Mouse (Mus musculus) megakaryocyte progenitor cell, adult 5-6 weeks (primary cell): ENCODE results near the gene Klf15. TPM values are rescaled to one million over a fixed set of nuclear protein-coding genes. Genes with fewer than 3 reads are reported as not detected.

Experiments used
- ATAC-seq: replicated peaks from 2 replicates; pipeline ENCODE4 v1.8.0; 2016; ENCODE audit warnings: mild to moderate bottlenecking, moderate TSS enrichment, inconsistent platforms; ENCODE audit not compliant: poor library complexity
- total RNA-seq, 2 experiments: library from RNA; stranded (forward) in 1 of 2; stranded (reverse) in 1 of 2; fragments of 157-497, 149-512 nt in 1 of 2; fragments of 200-1000 nt in 1 of 2; gene quantifications; 2 replicates each; pipeline versions ENCODE4 v1.2.3 to v1.2.4; 2015 to 2017

The Klf15 gene
- total RNA-seq, 2 experiments from 2014 or later, result 0.22 TPM; not detected in 1

- ATAC-seq, result peak; percentile 40
Measured at GRCm38 (mm10) chr6:90463228-90463862, 969 bp downstream of the Klf15 start.

GRCm38 (mm10) chr6:90463890-90464421, 1.6 kb downstream of the Klf15 start:
- ATAC-seq, result no peak

GRCm38 (mm10) chr6:90465028-90465640, 2.8 kb downstream of the Klf15 start:
- no peak for ATAC-seq

GRCm38 (mm10) chr6:90466079-90466478, 3.7 kb downstream of the Klf15 start:
- ATAC-seq, result no peak

- no peak for ATAC-seq
Measured at GRCm38 (mm10) chr6:90466847-90467410, 4.6 kb downstream of the Klf15 start.

GRCm38 (mm10) chr6:90468216-90468615, 5.8 kb downstream of the Klf15 start:
- ATAC-seq, result no peak

- no peak for ATAC-seq
Measured at GRCm38 (mm10) chr6:90469041-90469440, 6.7 kb downstream of the Klf15 start.

GRCm38 (mm10) chr6:90470255-90470654, 7.9 kb downstream of the Klf15 start:
- ATAC-seq, result no peak

- no peak for ATAC-seq
Measured at GRCm38 (mm10) chr6:90470947-90471541, 8.7 kb downstream of the Klf15 start.

GRCm38 (mm10) chr6:90472079-90472478, 9.7 kb downstream of the Klf15 start:
- ATAC-seq, result no peak

GRCm38 (mm10) chr6:90472697-90473096, 10.3 kb downstream of the Klf15 start:
- no peak for ATAC-seq

GRCm38 (mm10) chr6:90473630-90474360, 11.4 kb downstream of the Klf15 start:
- no peak for ATAC-seq

- no peak for ATAC-seq
Measured at GRCm38 (mm10) chr6:90474361-90474750, 12.0 kb downstream of the Klf15 start.

- no peak for ATAC-seq
Measured at GRCm38 (mm10) chr6:90475176-90475853, 12.9 kb downstream of the Klf15 start.

- no peak for ATAC-seq
Measured at GRCm38 (mm10) chr6:90475854-90476212, 13.5 kb downstream of the Klf15 start.

- peak; percentile 59 for ATAC-seq
Measured at GRCm38 (mm10) chr6:90476941-90477518, 14.7 kb downstream of the Klf15 start.

GRCm38 (mm10) chr6:90484249-90484648, 21.9 kb downstream of the Klf15 start:
- no peak for ATAC-seq

GRCm38 (mm10) chr6:90484876-90485275, 22.5 kb downstream of the Klf15 start:
- ATAC-seq, result no peak

- ATAC-seq, result no peak
Measured at GRCm38 (mm10) chr6:90486176-90486921, 24.0 kb downstream of the Klf15 start, which contains the start of gene Aldh1l1. Aldh1l1 (plus strand) TSS chr6:90486427.
